ENCODE assay signal across 15 mouse cellular contexts in genomic region chr2:52248316-52248826, GRCm38 (mm10).
DNase-seq lines count a peak whose midpoint lies in the region; ATAC-seq and TF ChIP-seq lines count a peak whose summit lies in the region.
"Had no signal": no experiment of that assay in that cellular context is flagged by ENCODE, and none has a peak within 500 bp of the region (broad histone marks: within the 10 kb centered on the region; RNA-seq: fewer than 3 reads in every experiment).

No protein-coding gene starts in this region.

- H3K36me3 ChIP-seq in midbrain, embryonic 13.5 days: no peaks in the 10 kb centered on the region
- H3K36me3 ChIP-seq in midbrain, embryonic 11.5 days (ENCODE audit: control insufficient read depth, insufficient read depth, low read length): no peaks in the 10 kb centered on the region
- no peaks in the 10 kb centered on the region for H3K36me3 ChIP-seq in hindbrain, embryonic 15.5 days
- no peaks in the 10 kb centered on the region for H3K36me3 ChIP-seq in midbrain, embryonic 16.5 days (ENCODE audit: control insufficient read depth, insufficient read depth, low read length)
- H3K36me3 ChIP-seq: heart, embryonic 15.5 days had no signal

- H3K27me3 ChIP-seq in cerebellum, adult 2 months (ENCODE audit: control insufficient read depth, insufficient read depth, low read length): no peaks in the 10 kb centered on the region
- H3K27me3 ChIP-seq in midbrain, embryonic 13.5 days: no peaks in the 10 kb centered on the region
- H3K27me3 ChIP-seq in midbrain, embryonic 11.5 days (ENCODE audit: control insufficient read depth, insufficient read depth, low read length): no peaks in the 10 kb centered on the region
- no peaks in the 10 kb centered on the region for H3K27me3 ChIP-seq in hindbrain, embryonic 15.5 days
- H3K27me3 ChIP-seq in midbrain, embryonic 16.5 days (ENCODE audit: control insufficient read depth, insufficient read depth, low read depth, low read length): no peaks in the 10 kb centered on the region
- H3K27me3 ChIP-seq: heart, embryonic 15.5 days had no signal

- H3K9ac ChIP-seq in midbrain, embryonic 13.5 days (replicated peaks): no peak overlapping the region
- H3K9ac ChIP-seq in midbrain, embryonic 11.5 days (ENCODE audit: low read length): no peak overlapping the region
- no peak overlapping the region for H3K9ac ChIP-seq in hindbrain, embryonic 15.5 days
- no peak overlapping the region for H3K9ac ChIP-seq in midbrain, embryonic 16.5 days (ENCODE audit: low read depth, low read length)
- H3K9ac ChIP-seq: heart, embryonic 15.5 days had no signal

- no peak for TF ChIP-seq CTCF in cerebellum, adult 2 months (IDR thresholded peaks at IDR 0.05; ENCODE audit: borderline replicate concordance, insufficient read depth, low read depth, low read length)

- no peak overlapping the region for H3K4me2 ChIP-seq in midbrain, embryonic 13.5 days (replicated peaks)
- H3K4me2 ChIP-seq in midbrain, embryonic 11.5 days: no peak overlapping the region
- H3K4me2 ChIP-seq in hindbrain, embryonic 15.5 days: no peak overlapping the region
- H3K4me2 ChIP-seq in midbrain, embryonic 16.5 days (ENCODE audit: low read length): no peak overlapping the region
- H3K4me2 ChIP-seq: heart, embryonic 15.5 days; liver, embryonic 11.5 days had no signal

- H3K27ac ChIP-seq in cerebellum, adult 2 months (ENCODE audit: insufficient read depth, low read length): peak overlapping the region; percentile 49; the same call in 1 of the 2 replicates
- H3K27ac ChIP-seq in midbrain, embryonic 13.5 days: 0 out of 2 replicates have a peak overlapping the region, but pooled peaks have one; percentile 35
- no peak overlapping the region for H3K27ac ChIP-seq in midbrain, embryonic 11.5 days (ENCODE audit: low read depth, low read length)
- no peak overlapping the region for H3K27ac ChIP-seq in hindbrain, embryonic 15.5 days (replicated peaks)
- 0 out of 2 replicates have a peak overlapping the region, but pooled peaks have one; percentile 8 for H3K27ac ChIP-seq in midbrain, embryonic 16.5 days (ENCODE audit: low read length)
- H3K27ac ChIP-seq: heart, embryonic 15.5 days had no signal

- H3K9me3 ChIP-seq in midbrain, embryonic 13.5 days: no peaks in the 10 kb centered on the region
- H3K9me3 ChIP-seq in midbrain, embryonic 11.5 days (ENCODE audit: control insufficient read depth, low read length): no peaks in the 10 kb centered on the region
- H3K9me3 ChIP-seq in hindbrain, embryonic 15.5 days: no peaks in the 10 kb centered on the region
- H3K9me3 ChIP-seq in midbrain, embryonic 16.5 days (replicated peaks; ENCODE audit: control insufficient read depth, low read length, poor library complexity, severe bottlenecking): 0 out of 2 replicates have a peak, but pooled peaks cover 2% of the 10 kb centered on the region
- H3K9me3 ChIP-seq: heart, embryonic 15.5 days had no signal

- H3K4me1 ChIP-seq in cerebellum, adult 2 months (ENCODE audit: control insufficient read depth, insufficient read depth, low read length): peaks cover 17% of the 10 kb centered on the region
- H3K4me1 ChIP-seq in midbrain, embryonic 13.5 days (replicated peaks): peaks cover 7% of the 10 kb centered on the region
- H3K4me1 ChIP-seq in midbrain, embryonic 11.5 days (ENCODE audit: control insufficient read depth, insufficient read depth, low read length): no peaks in the 10 kb centered on the region
- H3K4me1 ChIP-seq in hindbrain, embryonic 15.5 days (replicated peaks): no peaks in the 10 kb centered on the region
- 0 out of 2 replicates have a peak, but pooled peaks cover 2% of the 10 kb centered on the region for H3K4me1 ChIP-seq in midbrain, embryonic 16.5 days (ENCODE audit: control insufficient read depth, insufficient read depth, low read length)
- H3K4me1 ChIP-seq: heart, embryonic 15.5 days had no signal

- H3K4me3 ChIP-seq in cerebellum, adult 2 months (replicated peaks; ENCODE audit: insufficient read depth, low read depth, low read length): no peak overlapping the region
- H3K4me3 ChIP-seq in midbrain, embryonic 13.5 days (replicated peaks): no peak overlapping the region
- no peak overlapping the region for H3K4me3 ChIP-seq in midbrain, embryonic 11.5 days (ENCODE audit: low read depth, low read length)
- H3K4me3 ChIP-seq in hindbrain, embryonic 15.5 days: no peak overlapping the region
- no peak overlapping the region for H3K4me3 ChIP-seq in midbrain, embryonic 16.5 days (ENCODE audit: low read depth, low read length)
- H3K4me3 ChIP-seq: heart, embryonic 15.5 days had no signal

- no peak for TF ChIP-seq POLR2A in cerebellum, adult 2 months (IDR thresholded peaks at IDR 0.05; ENCODE audit: borderline replicate concordance, insufficient read depth, low read length)

- peak; percentile 46 to 50 for DNase-seq in cerebellum, adult 2 months
- DNase-seq in cerebellum, adult 9-10 months: no peak
- DNase-seq in midbrain, embryonic 11.5 days (ENCODE audit: low spot score, missing footprints): no peak
- no peak for DNase-seq in urinary bladder, adult 2 months (ENCODE audit: low spot score)
- DNase-seq: gastrocnemius, postnatal 36 days; lung, postnatal 10 days; spleen, adult 18-20 months; thymus, adult 2 months had no signal

- 17% methylated on average over 9 of the region's 9 CpGs for WGBS in cerebellum, adult 2 months
- WGBS in midbrain, embryonic 13.5 days: 52% methylated on average over 9 of the region's 9 CpGs
- 82% methylated on average over 9 of the region's 9 CpGs for WGBS in midbrain, embryonic 11.5 days
- WGBS in hindbrain, embryonic 15.5 days: 43% methylated on average over 9 of the region's 9 CpGs
- WGBS in midbrain, embryonic 16.5 days: 42% methylated on average over 9 of the region's 9 CpGs

- peak; percentile 83 for ATAC-seq in midbrain, embryonic 13.5 days
- no peak; the same call in 1 of the 2 replicates for ATAC-seq in midbrain, embryonic 11.5 days (ENCODE audit: low FRiP score)
- ATAC-seq in hindbrain, embryonic 15.5 days (ENCODE audit: low FRiP score, low read depth): peak; percentile 73
- peak; percentile 21; the same call in 1 of the 2 replicates for ATAC-seq in midbrain, embryonic 16.5 days
- ATAC-seq in erythroid progenitor cell, adult 5-6 weeks (replicated peaks; ENCODE audit: low FRiP score, poor library complexity, severe bottlenecking): no peak
- ATAC-seq: intestine, postnatal 0 days had no signal

Comparison
In these comparisons a context has a peak if more than half of its experiments do, and no peak if none do; other contexts are left out.
1. DNase-seq: peak in cerebellum, adult 2 months (2 of 2); none in cerebellum, adult 9-10 months (single experiment), midbrain, embryonic 11.5 days (single experiment) and urinary bladder, adult 2 months (single experiment).
2. H3K27ac ChIP-seq: peak in cerebellum, adult 2 months (single experiment), midbrain, embryonic 13.5 days (single experiment) and midbrain, embryonic 16.5 days (single experiment); none in midbrain, embryonic 11.5 days (single experiment) and hindbrain, embryonic 15.5 days (single experiment).
3. ATAC-seq: peak in midbrain, embryonic 13.5 days (single experiment), hindbrain, embryonic 15.5 days (single experiment) and midbrain, embryonic 16.5 days (single experiment); none in midbrain, embryonic 11.5 days (single experiment) and erythroid progenitor cell, adult 5-6 weeks (single experiment).